Mouse (Mus musculus): ENCODE data around the gene Calm3.

- TF ChIP-seq CTCF (IDR thresholded peaks at IDR 0.05; ENCODE audit: low read depth) = no peak
- TF ChIP-seq EP300 (IDR thresholded peaks at IDR 0.05; ENCODE audit: low read depth) = no peak
Observed at GRCm38 (mm10) chr7:16946441-16947348, 22.8 kb upstream of the Calm3 start.
